Mouse (Mus musculus) heart, embryonic 12.5 days (tissue): ENCODE data around the gene Slc48a1. TPM values are rescaled to one million over a fixed set of nuclear protein-coding genes. Genes with fewer than 3 reads are reported as not detected.

Experiments used
- ATAC-seq: fragments of 200-750 bp; cut with Nextera tagmentation; 2 replicates; pipeline ENCODE4 v1.8.0; 2017; ENCODE audit warnings: moderate TSS enrichment, moderate library complexity; ENCODE audit not compliant: insufficient number of reproducible peaks, low FRiP score
- H3K27ac ChIP-seq: fragments of 300-500 bp; sonication (generic); 2 replicates; pipeline ENCODE4 v1.5.1; 2016; ENCODE audit warnings: mild to moderate bottlenecking, moderate library complexity; ENCODE audit not compliant: poor library complexity, severe bottlenecking
- H3K27me3 ChIP-seq: fragments of 300-500 bp; sonication (generic); replicated peaks from 2 replicates; pipeline ENCODE4 v1.6.1; 2016; ENCODE audit warnings: mild to moderate bottlenecking, moderate library complexity
- H3K36me3 ChIP-seq: fragments of 300-500 bp; sonication (generic); 2 replicates; pipeline ENCODE4 v1.6.1; 2016; ENCODE audit warnings: mild to moderate bottlenecking, moderate library complexity
- H3K4me1 ChIP-seq: fragments of 300-500 bp; sonication (generic); replicated peaks from 2 replicates; pipeline ENCODE4 v1.6.1; 2016; ENCODE audit warnings: mild to moderate bottlenecking
- H3K4me2 ChIP-seq: fragments of 300-500 bp; sonication (generic); 2 replicates; pipeline ENCODE4 v1.6.1; 2016; ENCODE audit warnings: mild to moderate bottlenecking, moderate library complexity
- H3K4me3 ChIP-seq: fragments of 300-500 bp; sonication (generic); 2 replicates; pipeline ENCODE4 v1.5.1; 2016; ENCODE audit warnings: mild to moderate bottlenecking
- H3K9ac ChIP-seq: fragments of 300-500 bp; sonication (generic); 2 replicates; pipeline ENCODE4 v1.6.1; 2016; ENCODE audit warnings: mild to moderate bottlenecking, moderate library complexity
- H3K9me3 ChIP-seq: fragments of 300-500 bp; sonication (generic); replicated peaks from 2 replicates; pipeline ENCODE4 v1.6.1; 2016; ENCODE audit warnings: mild to moderate bottlenecking, moderate library complexity
- WGBS: fragments of 180-500 bp; shearing (Covaris S2); methylation state at CpG from one replicate; pipeline ENCODE4 v1.1.7; 2016; 5-methylcytosine and 5-hydroxymethylcytosine counted together
- polyA plus RNA-seq: library from polyadenylated mRNA; unstranded; fragments of >200 nt; fragmentation: Nextera tagmentation; extraction: Ambion mirVana; gene quantifications from 2 replicates; pipeline ENCODE4 v1.2.1, GENCODE M21; 2016

The Slc48a1 gene
- polyA plus RNA-seq, 1 experiment from 2014 or later: 55.0 TPM

DNA sequence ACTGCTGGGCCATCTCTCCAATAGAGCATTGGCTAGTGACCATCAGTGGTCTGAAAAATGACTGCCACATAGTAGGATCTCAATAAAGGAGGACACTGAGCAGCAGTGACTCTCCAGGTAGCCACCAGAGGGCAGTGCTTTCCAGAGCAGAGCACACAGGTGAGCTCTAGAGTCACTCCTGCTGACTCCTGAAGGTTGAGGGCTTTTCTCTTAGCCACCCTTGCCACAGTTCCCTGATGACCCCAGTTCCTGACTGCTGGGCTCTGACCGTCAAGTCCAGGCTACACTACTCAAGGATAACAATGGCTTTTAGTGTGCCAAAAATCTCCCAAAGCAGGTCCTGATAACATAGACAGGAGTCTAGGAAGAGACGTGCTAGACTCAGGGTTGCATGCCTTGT is 26.6 kb upstream of the Slc48a1 start:
- no peak for ATAC-seq
- H3K27ac ChIP-seq: no peak overlapping the region
- H3K27me3 ChIP-seq: no peaks in the 10 kb centered on the region; the same call in 1 of the 2 replicates
- WGBS: 36% methylated on average over 2 of the region's 2 CpGs
- no peak overlapping the region for H3K4me3 ChIP-seq
- peaks cover 38% of the 10 kb centered on the region for H3K36me3 ChIP-seq
- H3K4me2 ChIP-seq: no peak overlapping the region
- H3K9me3 ChIP-seq: no peaks in the 10 kb centered on the region
- H3K9ac ChIP-seq: no peak overlapping the region
- peaks cover 77% of the 10 kb centered on the region for H3K4me1 ChIP-seq

DNA sequence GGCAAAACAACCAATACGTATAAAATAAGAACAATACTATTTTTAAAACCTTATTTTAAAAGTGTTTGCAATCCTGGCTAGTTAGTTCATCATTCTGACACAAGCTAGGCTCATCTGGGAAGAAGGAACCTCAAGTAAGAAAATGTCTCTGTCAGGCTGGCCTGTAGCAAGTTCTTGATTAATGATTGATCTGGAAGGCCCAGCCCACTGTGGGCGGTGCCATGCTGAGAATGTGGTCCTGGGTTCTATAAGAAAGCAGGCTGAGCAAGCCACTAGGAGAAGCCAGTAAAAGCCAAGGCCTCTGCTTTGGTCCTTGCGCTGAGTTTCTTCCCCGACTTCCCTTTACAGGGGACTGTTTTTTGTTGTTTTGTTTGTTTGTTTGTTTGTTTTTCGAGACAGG is 25.8 kb upstream of the Slc48a1 start:
- Histone ChIP-seq H3K4me1 (peaks cover 71% of the 10 kb centered on the region), H3K36me3 (peaks cover 33% of the 10 kb centered on the region), H3K9ac (no peak overlapping the region), H3K9me3 (no peaks in the 10 kb centered on the region), H3K27ac (no peak overlapping the region), H3K27me3 (peaks cover 5% of the 10 kb centered on the region; the same call in 1 of the 2 replicates), H3K4me2 (no peak overlapping the region), H3K4me3 (no peak overlapping the region)
- ATAC-seq: no peak
- 91% methylated on average over 5 of the region's 5 CpGs for WGBS

DNA sequence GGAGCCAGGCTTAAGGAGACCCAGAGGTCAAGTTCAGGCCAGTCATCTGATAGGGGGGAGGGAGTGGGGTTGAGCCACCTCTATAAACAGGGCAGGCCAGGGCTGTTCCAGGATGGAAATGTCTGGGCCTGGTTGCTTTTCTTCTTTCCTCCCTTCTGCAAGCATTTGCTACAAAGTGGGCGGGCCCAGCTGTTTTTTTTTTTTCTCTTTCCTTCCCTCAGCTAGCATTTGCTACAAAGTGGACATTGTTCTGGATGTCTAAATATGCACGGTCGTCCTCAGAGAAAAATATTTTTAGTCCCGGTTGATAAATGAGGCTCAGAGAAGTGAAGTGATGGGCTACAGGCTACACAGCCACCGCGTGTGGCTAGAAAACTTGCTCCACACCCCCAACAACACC is 23.8 kb upstream of the Slc48a1 start:
- ATAC-seq: no peak
- H3K27ac ChIP-seq: peak overlapping the region; percentile 29; the same call in 1 of the 2 replicates
- H3K4me3 ChIP-seq: no peak overlapping the region
- H3K36me3 ChIP-seq: peaks cover 39% of the 10 kb centered on the region
- 30% methylated on average over 6 of the region's 6 CpGs for WGBS
- H3K27me3 ChIP-seq: peaks cover 7% of the 10 kb centered on the region; the same call in 1 of the 2 replicates
- H3K9ac ChIP-seq: no peak overlapping the region
- H3K9me3 ChIP-seq: no peaks in the 10 kb centered on the region
- no peak overlapping the region for H3K4me2 ChIP-seq
- peaks cover 54% of the 10 kb centered on the region for H3K4me1 ChIP-seq

DNA sequence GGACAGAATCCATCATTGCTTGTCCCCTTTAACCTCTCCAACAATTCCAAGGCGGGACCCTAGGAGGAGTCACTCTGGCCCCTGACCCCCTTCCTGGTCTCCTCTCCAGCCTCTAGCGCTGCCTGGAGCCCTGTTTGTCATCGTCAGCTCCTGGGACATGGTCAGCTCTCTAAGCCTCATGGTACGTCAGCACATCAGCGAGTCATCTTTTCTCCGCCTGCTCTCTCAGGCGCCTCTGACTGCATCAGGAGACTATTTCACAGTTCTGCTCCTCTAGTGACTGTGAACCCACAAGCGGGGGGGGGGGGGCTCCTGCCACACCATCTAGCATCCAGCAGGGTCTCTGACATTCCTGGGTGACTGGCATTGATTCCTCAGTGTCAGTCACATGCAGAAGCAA is 23.0 kb upstream of the Slc48a1 start:
- Histone ChIP-seq H3K4me2 (no peak overlapping the region), H3K27me3 (peaks cover 7% of the 10 kb centered on the region; the same call in 1 of the 2 replicates), H3K27ac (no peak overlapping the region), H3K9me3 (no peaks in the 10 kb centered on the region), H3K9ac (0 out of 2 replicates have a peak overlapping the region, but pooled peaks have one; percentile 29), H3K36me3 (peaks cover 46% of the 10 kb centered on the region), H3K4me3 (no peak overlapping the region), H3K4me1 (peaks cover 46% of the 10 kb centered on the region)
- ATAC-seq: no peak
- 32% methylated on average over 8 of the region's 8 CpGs for WGBS

DNA sequence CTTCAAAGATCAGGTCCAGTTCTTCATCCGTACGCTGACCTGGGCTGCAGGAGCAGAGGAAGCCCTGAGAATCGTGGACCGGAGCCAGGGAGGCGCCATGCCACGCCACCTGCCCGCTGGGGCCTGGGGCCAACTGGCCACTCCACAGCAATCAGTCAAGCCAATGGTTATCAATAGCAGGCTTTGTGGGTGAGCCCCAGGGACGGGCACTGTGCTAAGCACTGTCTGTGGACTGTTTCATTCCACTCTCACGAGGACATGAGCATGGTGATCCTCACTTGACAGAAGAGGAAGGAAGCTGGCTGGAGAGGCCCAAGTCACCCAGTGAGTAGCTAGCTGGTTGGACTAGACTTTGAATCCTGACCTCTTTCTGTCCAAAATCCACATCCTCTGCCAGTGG is 18.3 kb upstream of the Slc48a1 start:
- no peak overlapping the region for H3K4me3 ChIP-seq
- H3K27ac ChIP-seq: no peak overlapping the region
- H3K36me3 ChIP-seq: peaks cover 27% of the 10 kb centered on the region
- H3K9ac ChIP-seq: no peak overlapping the region
- H3K9me3 ChIP-seq: no peaks in the 10 kb centered on the region
- H3K4me1 ChIP-seq: peaks cover 29% of the 10 kb centered on the region
- peaks cover 7% of the 10 kb centered on the region; the same call in 1 of the 2 replicates for H3K27me3 ChIP-seq
- H3K4me2 ChIP-seq: no peak overlapping the region
- WGBS: 84% methylated on average over 9 of the region's 9 CpGs
- ATAC-seq: no peak

DNA sequence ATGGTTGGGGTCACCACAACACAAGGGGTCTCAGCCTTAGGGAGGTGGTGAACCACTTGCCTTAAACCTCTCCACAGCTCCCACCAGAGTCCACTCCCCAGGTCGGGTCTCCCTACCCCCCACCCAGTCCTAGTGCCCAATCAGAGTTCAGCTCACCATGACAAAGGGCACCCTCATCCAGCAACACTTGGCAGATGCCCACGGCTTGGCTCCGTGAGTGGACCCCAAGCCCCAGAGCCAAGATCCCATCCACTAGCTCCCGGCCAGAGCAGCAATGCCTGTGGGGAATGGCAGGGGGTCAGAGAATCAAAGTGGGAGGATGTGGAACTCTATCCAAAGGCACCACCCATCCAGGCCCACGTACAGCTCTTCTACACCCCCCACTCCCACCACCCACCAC is 17.4 kb upstream of the Slc48a1 start:
- H3K27ac ChIP-seq: no peak overlapping the region
- peaks cover 7% of the 10 kb centered on the region; the same call in 1 of the 2 replicates for H3K27me3 ChIP-seq
- H3K9ac ChIP-seq: no peak overlapping the region
- H3K36me3 ChIP-seq: peaks cover 27% of the 10 kb centered on the region
- no peak for ATAC-seq
- peaks cover 29% of the 10 kb centered on the region for H3K4me1 ChIP-seq
- H3K4me2 ChIP-seq: no peak overlapping the region
- H3K9me3 ChIP-seq: no peaks in the 10 kb centered on the region
- 57% methylated on average over 5 of the region's 5 CpGs for WGBS
- H3K4me3 ChIP-seq: no peak overlapping the region

DNA sequence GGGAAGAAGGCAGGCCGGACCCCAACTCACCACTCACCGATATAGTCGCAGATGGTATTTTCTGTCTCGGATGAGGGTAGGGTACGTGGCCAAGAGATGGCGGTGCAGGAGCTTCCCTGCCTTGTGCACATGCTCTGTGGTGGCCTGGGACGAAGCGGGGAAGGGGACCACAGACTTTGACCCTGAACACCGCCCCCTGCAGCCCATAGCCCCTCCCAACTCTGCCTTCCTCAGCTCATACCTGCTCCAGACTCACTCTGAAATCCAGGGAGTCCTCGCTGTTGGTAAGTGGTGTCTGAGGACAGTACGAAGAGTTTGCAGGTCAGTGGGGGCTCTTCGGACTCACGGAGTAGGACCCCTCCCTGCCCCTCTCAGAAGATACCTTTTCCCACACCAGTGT is 16.9 kb upstream of the Slc48a1 start:
- WGBS: 54% methylated on average over 13 of the region's 13 CpGs
- Histone ChIP-seq H3K9ac (no peak overlapping the region), H3K27ac (no peak overlapping the region), H3K27me3 (peaks cover 12% of the 10 kb centered on the region), H3K4me1 (peaks cover 30% of the 10 kb centered on the region), H3K36me3 (peaks cover 27% of the 10 kb centered on the region), H3K4me2 (no peak overlapping the region), H3K4me3 (no peak overlapping the region), H3K9me3 (no peaks in the 10 kb centered on the region)
- ATAC-seq: no peak

DNA sequence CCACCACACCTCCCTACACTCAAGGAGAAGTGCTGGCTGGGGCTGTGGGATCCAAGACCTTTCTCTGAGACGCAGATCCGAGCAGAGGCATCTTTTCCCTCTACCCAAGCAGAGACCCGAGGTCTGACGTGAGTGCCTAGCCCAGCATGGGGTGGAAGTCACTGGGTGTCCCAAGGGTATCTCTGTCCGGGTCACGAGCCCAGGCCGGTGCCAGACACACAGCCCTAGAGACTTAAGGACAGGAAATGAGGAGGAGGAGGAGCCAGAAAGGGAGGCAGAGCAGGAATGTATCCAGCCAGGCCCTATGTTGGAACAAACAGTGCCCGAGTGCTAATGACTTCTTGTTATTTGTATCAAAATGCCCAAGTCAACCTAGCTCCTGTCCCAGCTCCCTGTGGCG is 15.6 kb upstream of the Slc48a1 start:
- Histone ChIP-seq H3K4me1 (peaks cover 42% of the 10 kb centered on the region), H3K4me3 (no peak overlapping the region), H3K9ac (no peak overlapping the region), H3K4me2 (no peak overlapping the region), H3K9me3 (no peaks in the 10 kb centered on the region), H3K27me3 (peaks cover 11% of the 10 kb centered on the region), H3K36me3 (peaks cover 21% of the 10 kb centered on the region), H3K27ac (no peak overlapping the region)
- ATAC-seq: no peak
- 50% methylated on average over 9 of the region's 9 CpGs for WGBS

DNA sequence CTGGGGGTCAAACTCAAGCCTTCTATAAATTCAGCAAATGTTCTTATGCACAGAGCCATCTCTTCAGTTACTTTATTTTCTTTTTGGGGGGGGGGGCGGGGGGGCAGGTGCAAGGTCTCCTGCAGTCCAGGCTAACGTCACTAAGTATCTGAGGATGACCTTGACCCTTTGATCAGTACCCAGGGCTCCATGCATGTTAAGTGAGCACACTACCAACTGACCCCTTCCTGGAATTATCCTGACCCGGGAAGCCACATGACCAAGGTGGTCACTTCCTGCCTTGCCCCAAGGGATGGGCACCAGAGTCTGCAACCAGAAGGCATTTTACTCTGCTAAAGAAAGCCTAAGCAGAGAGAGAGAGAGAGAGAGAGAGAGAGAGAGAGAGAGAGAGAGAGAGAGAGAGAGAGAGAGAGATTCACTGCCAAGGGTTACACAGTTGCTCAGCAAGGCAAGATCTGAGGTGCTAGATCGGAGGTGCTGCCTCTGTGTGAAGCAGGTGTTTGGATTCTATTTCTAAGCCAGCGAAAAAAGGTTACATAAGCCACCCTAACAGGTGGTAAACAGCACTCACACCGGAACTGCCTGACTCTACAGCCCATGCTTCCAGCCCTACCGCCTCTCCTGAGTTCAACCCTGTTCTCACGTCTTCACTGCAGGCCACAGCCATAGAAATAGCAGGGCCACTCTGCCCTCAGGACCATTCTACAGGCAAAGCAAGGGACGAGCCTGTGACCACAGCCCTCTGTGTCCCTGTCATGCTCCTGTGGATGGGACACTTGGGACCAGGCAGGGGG is 14.9 kb upstream of the Slc48a1 start:
- Histone ChIP-seq H3K9me3 (no peaks in the 10 kb centered on the region), H3K9ac (no peak overlapping the region), H3K27me3 (peaks cover 11% of the 10 kb centered on the region), H3K4me2 (no peak overlapping the region), H3K27ac (no peak overlapping the region), H3K36me3 (peaks cover 15% of the 10 kb centered on the region), H3K4me1 (peaks cover 45% of the 10 kb centered on the region), H3K4me3 (no peak overlapping the region)
- WGBS: 64% methylated on average over 9 of the region's 9 CpGs
- no peak for ATAC-seq

DNA sequence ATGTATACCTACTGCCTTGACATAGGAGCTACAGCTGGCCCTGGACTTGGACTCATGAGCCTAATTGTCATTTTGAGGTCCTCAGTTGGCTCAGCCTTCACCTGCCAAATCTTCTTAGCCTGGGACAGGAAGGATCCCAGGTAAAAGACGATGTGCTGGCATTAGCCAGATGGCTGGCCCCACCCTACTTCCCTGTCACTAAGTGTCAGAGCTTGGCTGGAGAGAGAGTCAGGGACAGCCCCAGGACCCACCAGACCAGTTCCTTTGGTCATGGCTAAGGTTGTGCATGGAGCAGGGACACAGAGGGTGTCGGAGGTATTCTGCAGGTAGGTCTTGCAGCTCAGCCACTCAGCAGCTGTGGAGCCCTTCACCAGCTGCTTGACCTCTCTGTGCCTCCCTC is 13.8 kb upstream of the Slc48a1 start:
- Histone ChIP-seq H3K4me1 (peaks cover 50% of the 10 kb centered on the region), H3K4me2 (no peak overlapping the region)

DNA sequence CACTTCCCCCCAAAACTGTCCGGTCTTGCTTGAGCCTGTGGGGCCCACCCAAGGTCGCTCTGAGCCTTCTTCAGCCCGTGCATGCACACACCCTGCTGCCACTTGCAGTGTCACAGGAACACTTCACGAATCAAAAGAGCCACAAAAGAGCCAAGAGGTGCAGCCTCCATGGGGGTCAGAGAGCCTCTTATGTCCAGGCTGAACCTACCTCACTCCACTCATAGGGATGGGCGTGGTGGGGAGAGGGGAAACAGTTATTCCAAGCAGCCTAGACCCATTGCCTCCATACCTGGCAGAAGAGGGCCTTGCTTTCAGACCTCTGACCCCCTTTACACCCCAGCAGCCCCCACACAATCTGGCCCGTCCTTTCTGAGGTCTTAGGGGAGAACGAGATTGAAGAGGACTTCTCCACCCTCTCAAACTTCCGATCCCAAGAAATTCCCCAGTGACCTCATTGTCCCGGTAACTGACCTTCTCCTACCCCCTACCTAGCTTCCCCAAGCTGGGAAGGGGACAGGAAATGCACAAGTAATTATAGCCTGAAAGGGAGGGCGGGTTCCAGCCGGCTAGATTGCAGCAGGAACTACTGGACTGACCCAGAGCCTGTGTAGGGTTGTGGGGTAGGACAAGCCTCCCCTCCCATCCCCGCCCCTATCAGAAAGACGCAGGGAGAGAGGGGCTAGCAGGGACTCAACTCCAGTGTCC is 13.1 kb upstream of the Slc48a1 start:
- Histone ChIP-seq H3K36me3 (no peaks in the 10 kb centered on the region; the same call in 1 of the 2 replicates), H3K9me3 (no peaks in the 10 kb centered on the region), H3K27ac (no peak overlapping the region), H3K9ac (0 out of 2 replicates have a peak overlapping the region, but pooled peaks have one; percentile 72), H3K4me2 (peak overlapping the region; percentile 88), H3K4me3 (peak overlapping the region; percentile 51), H3K4me1 (peaks cover 50% of the 10 kb centered on the region), H3K27me3 (peaks cover 16% of the 10 kb centered on the region)
- no peak for ATAC-seq
- WGBS: 41% methylated on average over 13 of the region's 13 CpGs

More for the DNA sequence above, 13.8 kb upstream of the Slc48a1 start:
- WGBS: 67% methylated on average over 2 of the region's 2 CpGs
- Histone ChIP-seq H3K9ac (no peak overlapping the region), H3K4me3 (no peak overlapping the region), H3K27me3 (peaks cover 11% of the 10 kb centered on the region), H3K9me3 (no peaks in the 10 kb centered on the region), H3K36me3 (peaks cover 6% of the 10 kb centered on the region), H3K27ac (no peak overlapping the region)
- no peak for ATAC-seq
